Mouse (Mus musculus): ENCODE measurements around the gene Cfap97d1. TPM values are rescaled to one million over a fixed set of nuclear protein-coding genes. Genes with fewer than 3 reads are reported as not detected.
A peak's percentile ranks its signal among the peaks of the same experiment; 100 is the strongest.

Gene Cfap97d1
- polyA plus RNA-seq, 2 experiments, result not detected

GRCm38 (mm10) chr11:101946525-101946924, 37.6 kb upstream of the Cfap97d1 start:
- WGBS (ENCODE audit: insufficient replicate concordance), result 44% methylated on average over 5 of the region's 5 CpGs
- no peak for ATAC-seq (ENCODE audit: insufficient read depth)
- Histone ChIP-seq H3K4me1 (replicated peaks; ENCODE audit: control insufficient read depth in 2 of 2, insufficient read depth in 2 of 2, low read length in 1 of 2) (no peaks in the 10 kb centered on the region), H3K4me2 (ENCODE audit: low read depth) (no peak overlapping the region), H3K9me3 (ENCODE audit: control insufficient read depth, low read length) (no peaks in the 10 kb centered on the region), H3K4me3 (ENCODE audit: insufficient read depth in 1 of 2, low read depth in 2 of 2, low read length in 2 of 2) (no peak overlapping the region), H3K27me3 (ENCODE audit: control insufficient read depth, insufficient read depth, low read length) (no peaks in the 10 kb centered on the region), H3K9ac (replicated peaks) (no peak overlapping the region), H3K36me3 (replicated peaks; ENCODE audit: control insufficient read depth, insufficient read depth, low read depth) (no peaks in the 10 kb centered on the region), H3K27ac (no peak overlapping the region)
- no peak for DNase-seq (ENCODE audit: low read depth in 3 of 3, low spot score in 3 of 3)
- TF ChIP-seq CTCF (IDR thresholded peaks at IDR 0.05; ENCODE audit: low read depth), result no peak
- TF ChIP-seq EP300 (IDR thresholded peaks at IDR 0.05; ENCODE audit: low read depth), result no peak

- Histone ChIP-seq H3K9ac (replicated peaks) (no peak overlapping the region), H3K9me3 (ENCODE audit: control insufficient read depth, low read length) (no peaks in the 10 kb centered on the region), H3K4me3 (ENCODE audit: insufficient read depth in 1 of 2, low read depth in 2 of 2, low read length in 2 of 2) (no peak overlapping the region), H3K27me3 (ENCODE audit: control insufficient read depth, insufficient read depth, low read length) (no peaks in the 10 kb centered on the region), H3K4me1 (replicated peaks; ENCODE audit: control insufficient read depth in 2 of 2, insufficient read depth in 2 of 2, low read length in 1 of 2) (peaks cover 0 to 15% of the 10 kb centered on the region in 2 experiments; a peak in 2 of 4 replicates), H3K4me2 (ENCODE audit: low read depth) (no peak overlapping the region), H3K27ac (no peak overlapping the region), H3K36me3 (replicated peaks; ENCODE audit: control insufficient read depth, insufficient read depth, low read depth) (no peaks in the 10 kb centered on the region)
- ATAC-seq (ENCODE audit: insufficient read depth), result no peak
- no peak for DNase-seq (ENCODE audit: low read depth in 3 of 3, low spot score in 3 of 3)
- TF ChIP-seq EP300 (IDR thresholded peaks at IDR 0.05; ENCODE audit: low read depth), result no peak
- no peak for TF ChIP-seq CTCF (IDR thresholded peaks at IDR 0.05; ENCODE audit: low read depth)
- WGBS (ENCODE audit: insufficient replicate concordance), result 67% methylated on average over 5 of the region's 5 CpGs
Measured at GRCm38 (mm10) chr11:101950021-101950420, 34.1 kb upstream of the Cfap97d1 start.

DNA sequence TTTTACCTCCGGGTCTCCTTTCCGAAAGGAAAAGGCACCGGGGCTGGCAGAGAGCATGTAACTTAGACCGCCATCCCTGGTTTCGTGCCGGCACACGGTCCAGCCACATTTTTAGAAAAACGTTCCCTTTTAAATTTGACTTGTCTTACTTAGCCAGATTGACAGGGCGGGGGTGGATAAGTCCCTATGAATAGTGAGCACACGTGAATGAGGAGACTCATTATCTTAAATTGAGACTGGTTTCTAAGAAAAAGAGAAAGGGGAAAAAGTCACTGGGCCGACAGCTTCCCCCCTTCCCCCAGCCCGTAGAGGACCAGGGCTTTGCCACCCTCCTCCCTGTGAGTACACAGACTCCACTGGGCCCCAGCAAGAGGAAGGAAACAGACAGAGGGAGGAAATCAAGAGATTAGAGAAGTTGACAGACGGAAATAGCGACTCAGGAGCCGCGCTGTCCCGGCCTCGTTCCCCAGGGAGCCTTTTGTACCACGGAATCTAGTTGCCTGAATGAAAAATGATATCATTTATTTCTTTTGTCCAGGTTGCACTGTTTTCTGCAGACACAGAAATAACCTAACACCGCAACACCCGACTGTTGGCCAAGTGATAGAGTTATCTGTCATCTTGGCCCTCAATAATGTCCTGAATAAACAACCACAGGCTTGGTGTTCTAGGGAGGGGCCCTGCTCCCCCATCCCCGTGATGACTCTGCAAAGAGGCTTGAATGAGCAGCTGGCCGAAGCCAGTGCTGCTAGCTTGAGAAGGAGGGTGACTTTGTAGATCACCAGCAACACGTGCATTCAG, 31.3 kb upstream of the Cfap97d1 start:
- Histone ChIP-seq H3K4me2 (ENCODE audit: low read depth) (peak overlapping the region; percentile 31), H3K36me3 (replicated peaks; ENCODE audit: control insufficient read depth, insufficient read depth, low read depth) (no peaks in the 10 kb centered on the region), H3K9ac (replicated peaks) (no peak overlapping the region), H3K27me3 (ENCODE audit: control insufficient read depth, insufficient read depth, low read length) (no peaks in the 10 kb centered on the region), H3K9me3 (ENCODE audit: control insufficient read depth, low read length) (no peaks in the 10 kb centered on the region), H3K27ac (no peak overlapping the region), H3K4me3 (ENCODE audit: insufficient read depth in 1 of 2, low read depth in 2 of 2, low read length in 2 of 2) (no peak overlapping the region), H3K4me1 (replicated peaks; ENCODE audit: control insufficient read depth in 2 of 2, insufficient read depth in 2 of 2, low read length in 1 of 2) (peaks cover 0 to 15% of the 10 kb centered on the region in 2 experiments; a peak in 2 of 4 replicates)
- DNase-seq (ENCODE audit: low read depth in 3 of 3, low spot score in 3 of 3), result peak in 1 of 3 experiments; percentile 16
- ATAC-seq (ENCODE audit: insufficient read depth), result peak; percentile 52; the same call in 1 of the 2 replicates
- 5% methylated on average over 24 of the region's 24 CpGs for WGBS (ENCODE audit: insufficient replicate concordance)
- TF ChIP-seq CTCF (IDR thresholded peaks at IDR 0.05; ENCODE audit: low read depth), result no peak

DNA sequence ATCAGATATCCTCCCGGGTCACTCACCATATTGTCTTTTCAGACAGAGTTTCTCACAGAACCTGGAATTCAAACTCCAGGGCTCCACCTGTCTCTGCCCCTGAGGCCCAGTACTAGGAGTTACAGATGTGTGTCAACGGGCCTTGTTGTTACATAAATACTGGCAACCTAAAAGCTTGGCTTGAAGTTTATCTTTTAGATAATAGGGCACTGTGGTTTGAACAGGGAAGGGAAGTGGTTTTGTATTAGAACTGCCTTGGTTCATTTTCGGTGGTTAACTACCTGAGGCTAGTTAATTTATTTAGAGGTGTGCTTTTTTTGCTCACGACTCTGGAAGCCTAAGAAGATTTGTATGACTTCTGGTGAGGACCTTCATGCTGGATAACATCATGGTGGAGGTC, 30.6 kb upstream of the Cfap97d1 start:
- no peak overlapping the region for H3K4me2 ChIP-seq (ENCODE audit: low read depth)

DNA sequence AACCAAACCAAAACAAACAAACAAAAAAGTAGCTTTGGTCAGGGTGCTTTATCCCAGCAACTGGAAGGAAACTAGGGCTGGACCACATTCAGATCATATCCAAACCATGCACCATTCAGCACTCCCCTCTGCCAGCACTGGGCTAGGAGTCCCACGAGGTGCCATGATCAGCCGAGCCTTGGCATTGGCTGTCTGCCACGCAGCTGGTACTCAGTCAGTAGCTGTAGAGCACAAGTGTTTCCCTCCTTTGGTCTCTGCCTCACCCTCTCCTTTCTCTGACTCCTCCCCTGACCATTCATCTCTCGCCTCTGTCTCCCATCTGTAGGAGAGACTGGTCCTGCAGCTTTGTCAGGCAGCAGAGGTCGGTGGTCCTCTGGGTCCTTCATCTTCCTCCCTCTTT, 26.6 kb upstream of the Cfap97d1 start:
- no peak for ATAC-seq (ENCODE audit: insufficient read depth)
- no peak overlapping the region for H3K4me2 ChIP-seq (ENCODE audit: low read depth)
- H3K4me3 ChIP-seq (ENCODE audit: insufficient read depth in 1 of 2, low read depth in 2 of 2, low read length in 2 of 2), result no peak overlapping the region
- no peak for DNase-seq (ENCODE audit: low read depth in 3 of 3, low spot score in 3 of 3)
- no peak overlapping the region for H3K27ac ChIP-seq
- H3K27me3 ChIP-seq (ENCODE audit: control insufficient read depth, insufficient read depth, low read length), result peaks cover 15% of the 10 kb centered on the region
- no peaks in the 10 kb centered on the region for H3K9me3 ChIP-seq (ENCODE audit: control insufficient read depth, low read length)
- no peaks in the 10 kb centered on the region for H3K36me3 ChIP-seq (replicated peaks; ENCODE audit: control insufficient read depth, insufficient read depth, low read depth)
- no peak overlapping the region for H3K9ac ChIP-seq (replicated peaks)
- 44% methylated on average over 5 of the region's 5 CpGs for WGBS (ENCODE audit: insufficient replicate concordance)
- peaks cover 0 to 12% of the 10 kb centered on the region in 2 experiments; a peak in 2 of 4 replicates for H3K4me1 ChIP-seq (replicated peaks; ENCODE audit: control insufficient read depth in 2 of 2, insufficient read depth in 2 of 2, low read length in 1 of 2)
- TF ChIP-seq EP300 (IDR thresholded peaks at IDR 0.05; ENCODE audit: low read depth) (no peak), CTCF (IDR thresholded peaks at IDR 0.05; ENCODE audit: low read depth) (no peak)

More for the DNA sequence above, 30.6 kb upstream of the Cfap97d1 start:
- TF ChIP-seq CTCF (IDR thresholded peaks at IDR 0.05; ENCODE audit: low read depth), result no peak
- no peak for TF ChIP-seq EP300 (IDR thresholded peaks at IDR 0.05; ENCODE audit: low read depth)
- no peaks in the 10 kb centered on the region for H3K36me3 ChIP-seq (replicated peaks; ENCODE audit: control insufficient read depth, insufficient read depth, low read depth)
- WGBS (ENCODE audit: insufficient replicate concordance), result 4% methylated on average over 4 of the region's 4 CpGs
- peaks cover 0 to 15% of the 10 kb centered on the region in 2 experiments; a peak in 2 of 4 replicates for H3K4me1 ChIP-seq (replicated peaks; ENCODE audit: control insufficient read depth in 2 of 2, insufficient read depth in 2 of 2, low read length in 1 of 2)
- H3K27ac ChIP-seq, result no peak overlapping the region
- DNase-seq (ENCODE audit: low read depth in 3 of 3, low spot score in 3 of 3) (no peak), ATAC-seq (ENCODE audit: insufficient read depth) (no peak)
- H3K27me3 ChIP-seq (ENCODE audit: control insufficient read depth, insufficient read depth, low read length), result no peaks in the 10 kb centered on the region
- H3K9me3 ChIP-seq (ENCODE audit: control insufficient read depth, low read length), result no peaks in the 10 kb centered on the region
- no peak overlapping the region for H3K9ac ChIP-seq (replicated peaks)
- no peak overlapping the region for H3K4me3 ChIP-seq (ENCODE audit: insufficient read depth in 1 of 2, low read depth in 2 of 2, low read length in 2 of 2)
